Mouse (Mus musculus) T-helper 17 cell (primary cell): Measurements from ENCODE around the gene Mia.

ENCODE experiments used
- in situ Hi-C, 2 experiments: fragments of 300-600 bp; cut with MboI, MseI; formaldehyde crosslinking; loops; 1 replicate in 1 of 2; 2 replicates in 1 of 2; pipeline ENCODE4 v1.15.1; 2025; ENCODE audit warnings: high pct_unique_total_duplicates in 2 of 2

The Mia gene

GRCm38 (mm10) chr7:27164112-27164947 is 16.6 kb downstream of the Mia start:
- in situ Hi-C loops = no loop called here

- in situ Hi-C loops = no loop called here
Measured at GRCm38 (mm10) chr7:27163450-27163805, 17.5 kb downstream of the Mia start.

DNA sequence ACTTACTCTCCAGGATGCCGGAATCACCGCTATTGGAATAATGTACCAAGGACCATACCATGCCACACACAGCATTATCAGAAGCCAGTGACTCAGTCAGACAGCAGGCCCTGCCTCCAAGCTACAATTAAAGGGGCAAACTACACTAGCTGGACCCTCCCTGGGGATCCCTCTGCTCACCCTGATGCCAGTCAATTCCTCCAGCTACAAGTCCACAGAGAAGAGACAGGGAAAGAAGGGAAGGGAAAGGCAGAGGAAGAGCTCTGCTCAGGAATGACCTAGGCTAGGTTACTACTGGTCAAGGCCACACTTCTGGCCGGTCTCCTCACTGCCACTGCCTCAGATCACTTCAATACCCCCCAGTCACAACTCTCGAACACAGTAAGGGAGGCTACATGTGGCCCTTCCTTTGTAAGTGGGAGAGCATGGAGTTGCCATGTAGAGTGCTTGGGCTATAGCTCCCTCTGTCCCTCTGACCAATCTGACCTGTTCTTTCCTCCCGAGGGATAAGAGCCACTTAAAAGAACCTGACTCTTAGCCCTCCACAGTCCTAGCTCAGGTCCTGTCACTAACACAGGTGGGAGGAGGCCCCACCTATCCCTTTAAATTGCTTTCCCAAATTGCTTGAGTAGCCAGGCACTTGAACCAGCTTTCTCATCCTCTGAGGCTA is 18.0 kb downstream of the Mia start:
- in situ Hi-C loops = no loop called here

GRCm38 (mm10) chr7:27161744-27162143 is 19.2 kb downstream of the Mia start:
- in situ Hi-C loops = no loop called here

DNA sequence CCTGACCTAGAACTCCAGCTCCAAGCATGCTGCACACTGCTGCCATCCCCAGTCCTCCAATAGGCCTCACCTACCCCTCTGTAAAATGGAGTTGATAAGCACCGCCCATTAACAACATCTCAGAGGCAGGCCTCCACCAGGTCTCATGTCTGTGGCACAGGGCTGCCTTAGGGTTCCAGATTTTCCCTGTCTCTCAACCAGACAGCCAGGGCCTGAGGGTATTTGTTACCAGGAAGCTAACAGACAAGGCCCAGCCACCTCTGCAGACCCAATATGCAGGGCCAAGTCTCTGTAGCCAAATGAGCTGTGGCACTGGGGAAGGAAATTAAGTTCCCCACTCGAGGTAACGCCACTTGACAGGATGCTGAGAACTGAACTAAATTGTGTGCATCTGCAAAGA is 20.0 kb downstream of the Mia start:
- in situ Hi-C loops = no loop called here

- in situ Hi-C loops = no loop called here
Measured at GRCm38 (mm10) chr7:27159882-27160281, 21.1 kb downstream of the Mia start.

- in situ Hi-C loops = no loop called here
Measured at GRCm38 (mm10) chr7:27159256-27159655, 21.7 kb downstream of the Mia start.

- in situ Hi-C loops = no loop called here
Measured at GRCm38 (mm10) chr7:27158171-27158570, 22.8 kb downstream of the Mia start.

DNA sequence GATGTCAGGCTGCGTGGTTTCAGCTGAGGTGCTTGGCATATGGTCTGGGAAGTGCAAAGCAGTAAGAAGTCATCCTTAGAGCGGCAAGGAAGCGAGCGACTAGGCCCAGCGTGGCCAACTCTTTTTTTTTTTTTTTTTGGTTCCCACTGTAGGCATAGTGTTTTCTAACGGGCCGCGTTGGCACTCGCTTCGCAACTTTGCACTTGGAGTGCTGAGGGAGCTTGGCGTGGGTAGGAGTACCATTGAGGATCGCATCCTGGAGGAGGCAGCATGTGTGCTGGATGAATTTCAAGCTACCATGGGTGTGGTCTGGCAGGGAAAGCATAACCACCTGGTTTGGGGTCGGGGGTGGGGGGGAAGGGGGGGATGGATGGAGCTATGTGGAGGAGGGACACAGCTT is 25.0 kb downstream of the Mia start:
- in situ Hi-C loops = no loop called here

DNA sequence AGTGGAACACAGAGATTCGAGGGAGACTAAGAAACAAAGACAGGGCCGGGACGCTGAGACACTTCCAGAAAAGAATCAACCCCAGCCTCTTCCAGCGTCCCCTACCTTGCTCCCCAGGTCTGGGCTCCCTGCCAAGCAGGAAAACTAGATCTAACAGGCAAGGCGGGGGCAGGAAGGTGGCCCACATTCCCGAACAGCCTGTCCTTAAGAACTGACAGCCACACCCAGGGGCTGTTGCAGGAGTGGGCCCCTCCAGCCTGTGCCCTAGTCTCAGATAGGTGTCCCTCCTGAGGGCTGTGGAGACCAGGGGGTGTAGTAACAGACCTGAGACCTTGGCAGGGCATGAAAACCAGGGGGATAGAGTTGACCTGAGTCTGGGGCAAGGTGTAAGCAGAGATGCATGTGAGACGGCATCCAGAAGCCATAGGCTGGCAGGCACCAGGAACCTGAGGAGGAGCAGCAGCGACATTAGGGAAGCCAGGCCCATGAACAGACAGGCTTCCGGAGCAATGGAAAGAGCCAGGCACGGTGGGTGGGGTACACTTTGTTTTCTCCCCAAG is 27.7 kb downstream of the Mia start, which contains the start of gene Cyp2t4:
Gene Cyp2t4, plus strand, starts transcription at position 510 of the 560 bp plus-strand sequence.
- in situ Hi-C loops = no loop called here

GRCm38 (mm10) chr7:27136410-27136996 is 44.5 kb downstream of the Mia start:
- in situ Hi-C loops = no loop called here

DNA sequence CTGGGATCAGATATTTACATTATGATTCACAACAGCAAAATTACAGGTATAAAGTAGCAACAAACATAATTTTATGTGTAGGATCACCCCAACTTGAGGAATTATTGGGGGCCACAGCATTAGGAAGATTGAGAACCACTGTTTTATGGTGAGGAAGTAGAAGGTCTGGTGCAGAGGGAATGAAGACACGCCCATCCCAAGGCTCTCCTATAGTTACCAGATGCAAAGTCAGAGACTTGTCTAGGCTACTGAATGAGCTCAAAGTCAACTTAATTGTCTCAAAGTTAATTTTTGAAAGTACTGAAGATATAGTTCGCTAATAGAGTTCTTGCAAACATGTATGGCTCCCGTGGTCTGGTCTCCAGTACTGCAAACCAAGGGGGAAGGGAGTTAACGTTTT is 47.2 kb downstream of the Mia start:
- in situ Hi-C loops = no loop called here

GRCm38 (mm10) chr7:27133156-27133555 is 47.8 kb downstream of the Mia start:
- in situ Hi-C loops = no loop called here

DNA sequence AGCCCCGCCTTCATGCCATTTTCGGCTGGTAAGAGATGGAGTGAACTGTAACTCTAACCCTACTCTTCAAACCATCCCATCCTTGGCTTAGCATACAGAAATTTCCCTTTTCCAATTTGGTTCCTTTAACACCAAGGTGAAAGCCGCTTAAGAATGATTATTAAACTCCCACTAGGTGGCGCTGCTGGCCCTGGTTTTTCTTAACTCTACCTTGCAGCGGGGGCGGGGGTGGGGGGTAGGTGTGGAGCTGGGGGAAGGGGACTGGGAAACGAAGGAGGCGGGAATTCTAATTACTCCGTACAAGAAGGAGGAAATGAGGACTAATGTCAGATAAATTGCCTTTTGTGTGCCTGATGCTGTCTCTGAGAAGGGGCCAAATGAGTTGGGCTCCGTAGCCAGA is 48.4 kb downstream of the Mia start:
- in situ Hi-C loops = no loop called here

DNA sequence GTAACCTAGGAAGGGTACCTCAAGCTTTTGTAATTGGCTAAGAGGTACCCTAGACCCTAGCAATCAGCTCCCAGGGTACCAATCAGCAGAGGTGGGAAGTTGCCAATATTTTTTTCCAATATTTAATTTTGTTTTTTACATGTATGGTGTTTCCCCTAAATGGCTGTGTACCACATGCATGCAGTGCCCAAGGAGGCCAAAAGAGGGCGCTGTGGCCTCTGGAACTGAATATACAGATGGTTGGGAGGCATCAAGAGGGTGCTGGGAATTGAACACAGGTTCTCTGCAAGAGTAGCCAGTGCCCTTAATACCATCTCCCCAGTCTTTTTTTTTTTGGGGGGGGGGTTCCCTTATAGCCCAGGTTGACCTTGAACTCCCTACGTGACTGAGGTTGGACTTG is 49.6 kb downstream of the Mia start:
- in situ Hi-C loops = no loop called here

DNA sequence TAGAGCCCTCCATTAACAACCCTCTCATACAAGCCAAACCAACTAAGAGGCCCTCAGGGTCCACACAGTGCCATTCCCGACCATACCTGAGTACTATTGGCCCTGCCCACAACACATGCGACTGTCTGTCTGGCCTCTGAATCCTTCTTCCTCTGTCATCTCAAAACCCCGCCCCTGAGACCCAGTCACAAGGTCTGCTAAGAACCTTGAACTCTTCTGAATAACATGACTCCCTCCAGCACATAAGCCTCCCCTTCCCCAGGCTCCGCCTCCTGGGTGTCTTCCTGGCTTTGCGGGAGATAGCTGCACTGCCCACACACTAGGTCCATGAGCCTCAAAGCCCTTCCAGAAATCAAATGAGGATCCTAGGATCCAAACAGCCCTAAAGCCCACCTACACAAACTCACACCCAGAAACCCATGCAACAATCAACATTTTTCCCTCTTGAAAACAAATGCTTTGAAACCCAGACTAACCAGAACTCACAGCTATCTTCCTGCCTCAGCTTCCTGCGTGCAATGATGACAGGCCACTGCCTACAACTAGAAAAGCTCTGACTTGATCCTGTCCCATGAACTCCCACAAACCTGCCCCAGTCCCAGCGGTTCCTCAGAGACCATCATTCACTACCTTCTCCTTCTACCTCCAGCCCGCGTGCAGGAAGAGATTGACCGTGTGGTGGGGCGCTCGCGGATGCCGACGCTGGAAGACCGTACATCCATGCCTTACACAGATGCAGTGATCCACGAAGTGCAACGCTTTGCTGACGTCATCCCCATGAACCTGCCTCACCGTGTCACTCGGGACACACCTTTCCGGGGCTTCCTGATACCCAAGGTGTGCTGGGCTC is 50.2 kb downstream of the Mia start:
- in situ Hi-C loops = no loop called here

DNA sequence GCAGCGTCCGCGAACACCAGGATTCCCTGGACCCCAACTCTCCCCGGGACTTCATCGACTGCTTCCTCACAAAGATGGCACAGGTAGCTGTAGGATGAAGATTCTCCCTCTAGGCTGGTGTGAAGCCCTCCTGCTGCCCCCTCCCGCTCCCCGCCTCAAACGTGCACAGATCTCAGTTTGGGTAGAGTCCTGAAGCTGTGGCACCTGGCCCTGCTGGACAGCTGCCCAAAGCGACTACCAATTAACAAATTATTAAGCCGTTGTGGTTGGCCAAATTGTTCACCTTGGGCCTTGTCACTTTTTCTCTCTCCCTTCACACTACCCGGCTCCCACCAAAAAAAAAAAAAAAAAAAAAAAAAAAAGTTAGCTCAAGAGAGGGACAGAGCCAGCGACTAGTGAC is 51.1 kb downstream of the Mia start:
- in situ Hi-C loops = loop anchor here in 1 of 2 experiments (10.0 kb wide), 1 partner anchor 355 kb away; no protein-coding TSS in a partner anchor
